In the genomic region with DNA sequence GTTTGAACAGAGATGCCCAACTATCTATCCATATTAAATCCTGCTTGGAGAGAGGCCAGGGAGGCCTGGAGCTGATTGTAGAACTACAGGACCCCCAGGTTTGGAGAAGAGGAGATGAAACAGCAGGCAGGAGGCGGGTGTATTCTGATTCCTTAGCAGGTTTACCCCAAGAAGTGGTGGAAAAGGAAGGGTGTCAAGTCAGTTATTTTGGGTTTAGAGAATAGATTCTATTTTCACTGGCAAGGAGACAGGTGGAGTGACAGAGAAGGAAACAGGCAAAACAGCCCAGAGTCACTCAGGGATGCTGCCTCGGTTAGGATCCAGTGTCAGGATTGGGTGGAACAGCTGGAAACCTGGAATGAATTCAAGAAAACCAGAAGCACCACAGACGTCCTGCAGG, we compare ENCODE assay signal across 18 mouse cellular contexts.
"Had no signal": no experiment of that assay in that cellular context is flagged by ENCODE, and none has a peak within 500 bp of the region (broad histone marks: within the 10 kb centered on the region; RNA-seq: fewer than 3 reads in every experiment).

No protein-coding gene starts in this region.

- H3K27ac ChIP-seq: neural tube, embryonic 15.5 days had no signal

- DNase-seq: lung, adult 18-20 months; lung, embryonic 14.5 days; lung, postnatal 10 days; lung, postnatal 4 days; retina, postnatal 1 day; right cerebral cortex, adult 18-20 months; right cerebral cortex, postnatal 25 days; right cerebral cortex, postnatal 4 days; spleen, adult 18-20 months; thymus, adult 2 months; thymus, postnatal 25 days; thymus, postnatal 4 days had no signal

- H3K4me3 ChIP-seq: midbrain, embryonic 10.5 days; midbrain, embryonic 13.5 days; myocyte; neural tube, embryonic 13.5 days; neural tube, embryonic 15.5 days had no signal

- ATAC-seq: midbrain, embryonic 13.5 days; midbrain, embryonic 16.5 days had no signal

- H3K27me3 ChIP-seq: midbrain, embryonic 13.5 days; neural tube, embryonic 13.5 days; neural tube, embryonic 15.5 days had no signal

- H3K4me2 ChIP-seq: lung, embryonic 14.5 days; midbrain, embryonic 13.5 days; neural tube, embryonic 13.5 days; neural tube, embryonic 15.5 days had no signal

- H3K9ac ChIP-seq: lung, embryonic 14.5 days; midbrain, embryonic 13.5 days; neural tube, embryonic 13.5 days; neural tube, embryonic 15.5 days had no signal

- H3K9me3 ChIP-seq: midbrain, embryonic 10.5 days; midbrain, embryonic 13.5 days; neural tube, embryonic 13.5 days; neural tube, embryonic 15.5 days had no signal
